Comparison of ENCODE assay signal across 25 mouse cellular contexts in the genomic region with DNA sequence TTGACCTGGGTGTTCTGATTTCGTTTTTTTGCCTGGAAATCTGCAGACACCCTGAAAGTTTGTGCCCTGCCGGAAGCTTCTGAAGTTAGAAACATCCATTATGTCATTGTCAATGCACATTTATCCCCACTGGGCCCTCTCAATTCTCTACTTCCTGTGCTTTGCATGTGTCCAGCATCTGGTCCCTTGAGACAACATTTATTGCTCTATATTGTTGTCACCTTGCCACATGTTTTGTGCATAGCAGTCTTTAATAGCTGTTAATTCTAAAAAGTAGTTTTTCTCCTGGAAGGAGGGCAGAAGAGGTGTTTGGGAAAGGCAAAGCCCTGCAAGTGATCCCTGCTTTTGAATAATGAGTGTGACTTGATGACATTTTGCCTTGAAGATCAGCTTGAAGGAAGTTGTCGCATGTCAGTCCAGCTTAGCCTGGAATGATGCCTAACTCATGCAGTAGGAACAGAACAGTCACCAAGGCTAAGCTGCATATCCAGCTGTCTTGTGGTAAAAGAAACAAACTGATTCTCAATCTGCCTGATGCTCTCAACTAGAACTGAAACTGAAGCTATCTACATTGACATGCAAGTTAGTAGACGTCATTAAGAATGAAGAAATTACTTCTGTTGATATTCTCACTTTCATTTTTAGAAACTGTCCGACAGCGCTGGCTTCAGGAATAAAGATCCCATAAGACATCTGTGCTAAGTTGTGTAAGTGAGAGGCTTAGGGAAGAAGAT.
DNase-seq lines count a peak whose midpoint lies in the region; ATAC-seq and TF ChIP-seq lines count a peak whose summit lies in the region.
"Had no signal": no experiment of that assay in that cellular context is flagged by ENCODE, and none has a peak within 500 bp of the region (broad histone marks: within the 10 kb centered on the region; RNA-seq: fewer than 3 reads in every experiment).

No protein-coding gene starts in this region.

- no peak for TF ChIP-seq POLR2A in kidney, adult 2 months (IDR thresholded peaks at IDR 0.05; ENCODE audit: low read depth, low read length)

- intact Hi-C loops in heart, postnatal 14 days (cut with DNase I) = no loop called here

- peak; percentile 23 for DNase-seq in adrenal gland, adult 2 months
- no peak for DNase-seq in adrenal gland, adult 18-20 months (ENCODE audit: low spot score in 2 of 2)
- DNase-seq in spleen, postnatal 36 days (ENCODE audit: low spot score in 2 of 2) = peak; percentile 25 to 47
- DNase-seq in spleen, adult 12 weeks (ENCODE audit: low spot score) = no peak
- DNase-seq in heart, postnatal 14 days = no peak
- no peak for DNase-seq in kidney, adult 2 months
- DNase-seq: adrenal gland, postnatal 25 days; cerebellum, adult 11-12 months; cerebellum, adult 9-11 months; gastrocnemius, postnatal 10 days; kidney, adult 11 months; kidney, postnatal 25 days; liver; lung, postnatal 10 days; thymus, postnatal 4 days had no signal

- peak; percentile 88 for ATAC-seq in megakaryocyte progenitor cell, adult 5-6 weeks (replicated peaks; ENCODE audit: poor library complexity)
- ATAC-seq: activated CD4-positive, CD25-positive, alpha-beta regulatory T cell, adult 4 months; CD4-positive, CD25-positive, alpha-beta regulatory T cell, adult 4 months; forebrain, embryonic 15.5 days; midbrain, embryonic 16.5 days had no signal

- no peak for TF ChIP-seq CTCF in kidney, adult 2 months (conservative IDR thresholded peaks at IDR 0.05; ENCODE audit: insufficient read depth, insufficient read length, low read depth, low read length)

- WGBS in kidney, adult 2 months = 68% methylated on average over 6 of the region's 6 CpGs

- no peak overlapping the region for H3K27ac ChIP-seq in kidney, adult 2 months (ENCODE audit: insufficient read depth, low read depth, low read length)
- H3K27ac ChIP-seq: embryonic facial prominence, embryonic 13.5 days; forebrain, embryonic 10.5 days; forebrain, embryonic 15.5 days; hindbrain, embryonic 13.5 days; kidney, embryonic 15.5 days; liver, embryonic 15.5 days had no signal

- H3K4me3 ChIP-seq in kidney, adult 2 months (ENCODE audit: insufficient read depth, low read depth, low read length) = no peak overlapping the region
- H3K4me3 ChIP-seq: embryonic facial prominence, embryonic 13.5 days; forebrain, embryonic 10.5 days; forebrain, embryonic 15.5 days; hindbrain, embryonic 13.5 days; kidney, embryonic 15.5 days; liver, embryonic 15.5 days had no signal

- H3K4me1 ChIP-seq in kidney, adult 2 months (ENCODE audit: control insufficient read depth, insufficient read depth, low read length) = 0 out of 2 replicates have a peak, but pooled peaks cover 5% of the 10 kb centered on the region
- H3K4me1 ChIP-seq: embryonic facial prominence, embryonic 13.5 days; forebrain, embryonic 15.5 days; hindbrain, embryonic 13.5 days; kidney, embryonic 15.5 days; liver, embryonic 15.5 days had no signal

- H3K27me3 ChIP-seq in kidney, adult 2 months (replicated peaks; ENCODE audit: control insufficient read depth, insufficient read depth, low read length) = no peaks in the 10 kb centered on the region
- H3K27me3 ChIP-seq: embryonic facial prominence, embryonic 13.5 days; forebrain, embryonic 15.5 days; hindbrain, embryonic 13.5 days; kidney, embryonic 15.5 days; liver, embryonic 15.5 days had no signal

- H3K36me3 ChIP-seq in kidney, adult 2 months (ENCODE audit: control insufficient read depth, insufficient read depth, low read length) = no peaks in the 10 kb centered on the region
- H3K36me3 ChIP-seq: embryonic facial prominence, embryonic 13.5 days; forebrain, embryonic 10.5 days; forebrain, embryonic 15.5 days; hindbrain, embryonic 13.5 days; kidney, embryonic 15.5 days; liver, embryonic 15.5 days had no signal

Comparison
In these comparisons a context has a peak if more than half of its experiments do, and no peak if none do; other contexts are left out.
1. DNase-seq: peak in adrenal gland, adult 2 months (single experiment) and spleen, postnatal 36 days (2 of 2); none in adrenal gland, adult 18-20 months (0 of 2), spleen, adult 12 weeks (single experiment), heart, postnatal 14 days (0 of 2) and kidney, adult 2 months (single experiment).